Mouse (Mus musculus) myocyte (in vitro differentiated cells): Measurements from ENCODE around the gene Dhtkd1.

ENCODE experiments used
- E2F4 ChIP-seq: IDR thresholded peaks from one replicate; pipeline ENCODE4 v1.6.1; 2011; ENCODE audit warnings: mild to moderate bottlenecking, control low read depth, moderate library complexity; ENCODE audit not compliant: insufficient read depth
- MYOD1 ChIP-seq, 3 experiments: IDR thresholded peaks; one replicate each; pipeline ENCODE4 v1.6.1; 2011; ENCODE audit warnings: control low read depth in 2 of 3, low read depth in 2 of 3, mild to moderate bottlenecking in 2 of 3, moderate library complexity in 1 of 3; ENCODE audit not compliant: insufficient read length in 2 of 3, control insufficient read depth in 1 of 3
- POLR2A ChIP-seq: IDR thresholded peaks from one replicate; pipeline ENCODE4 v1.6.1; 2011; ENCODE audit warnings: low read depth, mild to moderate bottlenecking, control low read depth, moderate library complexity; ENCODE audit not compliant: insufficient read length

DNA sequence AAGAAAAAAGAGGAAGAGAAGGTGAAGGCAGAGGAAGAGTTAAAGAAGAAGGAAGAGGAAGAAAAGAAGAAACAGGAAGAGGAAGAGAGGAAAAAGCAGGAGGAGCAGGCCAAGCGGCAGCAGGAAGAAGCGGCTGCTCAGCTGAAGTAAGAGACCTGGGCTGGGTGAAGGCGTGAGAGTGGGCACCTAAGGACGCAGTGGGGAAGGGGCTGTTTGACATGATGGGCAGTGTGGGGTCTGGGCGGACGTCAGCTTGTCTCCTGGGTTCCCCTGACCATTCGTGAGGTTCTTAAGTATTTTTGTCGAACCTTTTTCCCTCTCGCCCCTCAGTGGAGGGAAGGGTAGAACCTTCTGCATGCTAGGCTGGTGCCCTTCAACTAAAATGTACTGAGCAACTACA lies 15.1 kb upstream of the Dhtkd1 start:
- TF ChIP-seq E2F4 (no peak), POLR2A (no peak), MYOD1 (IDR thresholded peaks at IDR 0.05; ENCODE audit: control insufficient read depth in 1 of 3, insufficient read length in 2 of 3, low read depth in 2 of 3) (no peak)
